Mouse (Mus musculus) lung, postnatal 0 days (tissue): ENCODE results near the gene Dgkd. TPM values are rescaled to one million over a fixed set of nuclear protein-coding genes. Genes with fewer than 3 reads are reported as not detected.

Experiments used
- ATAC-seq: fragments of 200-750 bp; cut with Nextera tagmentation; 2 replicates; pipeline ENCODE4 v1.8.0; 2017; ENCODE audit warnings: moderate library complexity
- DNase-seq: peaks from one replicate; pipeline ENCODE4 v3.0.0-alpha.2; 2016; ENCODE audit warnings: low spot score
- H3K27ac ChIP-seq: fragments of 300-500 bp; sonication (generic); 2 replicates; pipeline ENCODE4 v1.5.1; 2014; ENCODE audit warnings: antibody characterized with exemption, mild to moderate bottlenecking, low read length, mixed read lengths
- H3K27me3 ChIP-seq: fragments of 300-500 bp; sonication (generic); replicated peaks from 2 replicates; pipeline ENCODE4 v1.6.1; 2014; ENCODE audit warnings: low read length, mixed read lengths; ENCODE audit not compliant: insufficient read depth
- H3K36me3 ChIP-seq: fragments of 300-500 bp; sonication (generic); 2 replicates; pipeline ENCODE4 v1.6.1; 2014; ENCODE audit warnings: low read length, mixed read lengths; ENCODE audit not compliant: insufficient read depth
- H3K4me1 ChIP-seq: fragments of 300-500 bp; sonication (generic); 2 replicates; pipeline ENCODE4 v1.6.1; 2014; ENCODE audit warnings: antibody characterized with exemption, low read depth, low read length, mixed read lengths; ENCODE audit not compliant: insufficient read depth
- H3K4me2 ChIP-seq: fragments of 300-500 bp; sonication (generic); replicated peaks from 2 replicates; pipeline ENCODE4 v1.6.1; 2014; ENCODE audit warnings: low read depth, mild to moderate bottlenecking, low read length, moderate library complexity, mixed read lengths
- H3K4me3 ChIP-seq: fragments of 300-500 bp; sonication (generic); 2 replicates; pipeline ENCODE4 v1.5.1; 2014; ENCODE audit warnings: low read depth, low read length
- H3K9ac ChIP-seq: fragments of 300-500 bp; sonication (generic); replicated peaks from 2 replicates; pipeline ENCODE4 v1.6.1; 2014; ENCODE audit warnings: low read depth, mild to moderate bottlenecking
- H3K9me3 ChIP-seq: fragments of 300-500 bp; sonication (generic); 2 replicates; pipeline ENCODE4 v1.6.1; 2016; ENCODE audit warnings: low read length, mixed read lengths
- CTCF ChIP-seq: IDR thresholded peaks from 2 replicates; pipeline ENCODE4 v1.5.1; 2016; ENCODE audit warnings: antibody characterized with exemption, mild to moderate bottlenecking
- EP300 ChIP-seq: IDR thresholded peaks from 2 replicates; pipeline ENCODE4 v1.6.1; 2016; ENCODE audit warnings: antibody characterized with exemption, mild to moderate bottlenecking, control low read depth
- WGBS: fragments of 180-500 bp; shearing (Covaris S2); extraction: QIAGEN DNeasy Blood & Tissue Kit; methylation state at CpG from one replicate; pipeline ENCODE4 v1.1.7; 2014; 5-methylcytosine and 5-hydroxymethylcytosine counted together
- polyA plus RNA-seq: library from polyadenylated mRNA; unstranded; fragments of >200 nt; fragmentation: Nextera tagmentation; extraction: Ambion mirVana; gene quantifications from 2 replicates; pipeline ENCODE4 v1.2.1, GENCODE M21; 2015

Dgkd gene
- polyA plus RNA-seq, 1 experiment from 2014 or later = 24.3 TPM

DNA sequence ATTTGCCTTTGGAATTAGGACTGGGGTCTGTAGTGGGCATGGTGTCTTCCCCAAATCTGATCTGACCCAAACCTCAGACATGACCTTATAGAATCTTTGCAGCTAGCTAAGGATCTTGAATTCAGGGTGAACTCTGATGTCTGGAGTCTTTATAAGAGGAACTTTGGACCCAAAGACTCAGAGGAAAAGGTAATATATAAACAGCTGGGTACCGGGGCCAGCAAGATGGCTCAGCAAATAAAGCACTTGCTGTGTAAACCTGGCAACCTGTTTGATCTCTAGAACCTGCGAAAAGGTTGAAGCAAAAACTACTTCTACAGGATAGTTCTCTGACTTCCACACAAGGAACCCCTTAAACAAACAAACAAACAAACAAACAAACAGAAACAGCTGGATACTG is 5.4 kb downstream of the Dgkd start:
- Histone ChIP-seq H3K9ac (no peak overlapping the region), H3K4me3 (no peak overlapping the region), H3K27me3 (no peaks in the 10 kb centered on the region), H3K36me3 (no peaks in the 10 kb centered on the region), H3K9me3 (no peaks in the 10 kb centered on the region), H3K4me2 (no peak overlapping the region), H3K4me1 (peaks cover 16% of the 10 kb centered on the region; the same call in 1 of the 2 replicates), H3K27ac (no peak overlapping the region)
- TF ChIP-seq EP300 (no peak), CTCF (no peak)
- 57% methylated on average over 2 of the region's 2 CpGs for WGBS
- no peak for ATAC-seq
- no peak for DNase-seq

DNA sequence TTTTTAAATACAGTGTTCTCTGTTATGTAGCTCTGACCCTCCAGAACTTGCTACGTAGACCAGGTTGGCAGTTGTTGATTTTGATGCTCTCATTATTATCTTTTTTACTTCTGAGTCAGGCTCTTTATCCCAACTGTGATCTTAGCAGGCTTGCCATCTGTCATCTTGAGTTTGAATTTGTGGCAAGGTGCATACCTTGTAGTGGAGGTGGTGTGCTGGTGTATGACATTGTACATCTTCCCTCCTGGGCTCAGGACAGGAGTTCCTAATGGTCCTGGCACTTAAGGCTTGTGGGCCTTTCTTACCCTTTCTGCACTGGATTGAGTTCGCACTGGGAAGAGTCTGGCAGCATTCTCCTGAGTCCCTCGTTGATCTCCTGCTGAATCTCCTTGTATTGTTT is 10.5 kb downstream of the Dgkd start:
- no peak overlapping the region for H3K9ac ChIP-seq
- DNase-seq = no peak
- H3K27me3 ChIP-seq = no peaks in the 10 kb centered on the region
- WGBS = 75% methylated on average over 3 of the region's 3 CpGs
- H3K9me3 ChIP-seq = no peaks in the 10 kb centered on the region
- H3K4me3 ChIP-seq = no peak overlapping the region
- H3K36me3 ChIP-seq = no peaks in the 10 kb centered on the region
- TF ChIP-seq CTCF = no peak
- TF ChIP-seq EP300 = no peak
- no peak for ATAC-seq
- no peak overlapping the region for H3K27ac ChIP-seq
- no peak overlapping the region for H3K4me2 ChIP-seq
- H3K4me1 ChIP-seq = peaks cover 3% of the 10 kb centered on the region; the same call in 1 of the 2 replicates

DNA sequence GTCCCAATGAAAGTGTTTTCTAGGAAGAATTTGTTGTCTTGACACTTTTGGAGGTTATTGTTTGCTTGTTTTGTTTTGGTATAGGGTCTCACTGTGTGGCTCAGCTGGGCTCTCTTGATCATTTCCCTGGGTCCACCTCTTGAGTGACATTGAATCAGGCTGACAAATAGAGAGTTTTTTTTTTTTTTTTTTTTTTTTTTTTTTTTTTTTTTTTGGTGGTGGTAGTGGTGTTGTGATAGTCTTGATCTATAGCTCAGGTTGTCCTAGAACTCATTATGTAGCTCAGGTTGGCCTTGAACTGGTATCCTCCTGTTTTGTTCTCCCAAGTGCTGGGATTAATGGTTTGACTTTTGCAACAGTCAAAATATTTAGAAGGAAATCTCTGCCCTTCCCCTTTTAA is 11.8 kb downstream of the Dgkd start:
- Histone ChIP-seq H3K4me3 (no peak overlapping the region), H3K4me2 (no peak overlapping the region), H3K27ac (no peak overlapping the region), H3K9ac (no peak overlapping the region), H3K9me3 (no peaks in the 10 kb centered on the region), H3K27me3 (no peaks in the 10 kb centered on the region), H3K36me3 (no peaks in the 10 kb centered on the region), H3K4me1 (peaks cover 3% of the 10 kb centered on the region; the same call in 1 of the 2 replicates)
- no peak for DNase-seq
- TF ChIP-seq CTCF (no peak), EP300 (no peak)
- ATAC-seq = no peak

DNA sequence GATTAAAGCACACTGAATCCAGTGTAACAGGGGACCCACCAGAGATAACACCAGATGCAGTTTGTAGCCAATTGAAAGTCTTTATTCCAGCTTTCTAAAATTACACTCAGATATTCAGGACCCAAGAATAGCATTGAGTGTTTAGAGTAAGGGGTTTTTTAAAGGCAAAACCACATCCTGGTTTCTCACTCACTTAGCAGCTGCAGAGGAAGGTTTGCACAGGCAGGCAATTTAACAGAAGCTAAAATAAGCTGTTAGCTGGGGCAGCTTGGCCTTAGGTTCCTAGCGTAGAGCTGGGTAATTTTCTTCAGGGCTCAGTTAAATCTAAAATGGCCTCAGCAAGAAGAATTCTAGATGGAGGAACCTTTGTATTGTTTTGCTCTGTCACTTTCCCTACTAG is 13.6 kb downstream of the Dgkd start:
- no peak for ATAC-seq
- Histone ChIP-seq H3K9ac (no peak overlapping the region), H3K9me3 (no peaks in the 10 kb centered on the region), H3K4me1 (no peaks in the 10 kb centered on the region; the same call in 1 of the 2 replicates), H3K4me3 (no peak overlapping the region), H3K27me3 (no peaks in the 10 kb centered on the region), H3K4me2 (no peak overlapping the region), H3K27ac (no peak overlapping the region), H3K36me3 (no peaks in the 10 kb centered on the region)
- no peak for TF ChIP-seq EP300
- TF ChIP-seq CTCF = no peak
- no peak for DNase-seq
- 72% methylated on average over 1 of the region's 1 CpGs for WGBS

DNA sequence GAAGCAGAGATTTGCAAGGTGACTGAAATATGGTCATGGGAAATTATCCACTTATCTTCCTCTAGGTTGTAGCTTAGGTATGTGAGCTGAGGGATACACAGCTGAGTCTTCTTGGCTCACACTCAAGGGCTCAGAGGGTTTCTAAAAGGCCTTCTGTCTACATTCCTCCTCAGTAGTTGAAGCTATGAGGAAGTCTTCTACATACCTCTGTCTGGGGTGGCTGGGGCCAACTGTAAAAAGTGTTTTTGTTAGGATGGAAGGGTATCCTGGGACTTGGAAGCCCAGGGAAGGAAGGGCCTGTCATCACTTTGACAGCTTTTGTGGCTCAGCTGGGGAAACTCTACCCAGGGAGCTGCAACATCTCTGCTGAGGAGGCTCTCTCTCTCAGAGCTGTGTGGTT is 18.5 kb downstream of the Dgkd start:
- Histone ChIP-seq H3K4me1 (peaks cover 10% of the 10 kb centered on the region; the same call in 1 of the 2 replicates), H3K27me3 (no peaks in the 10 kb centered on the region), H3K9ac (no peak overlapping the region), H3K27ac (peak overlapping the region; percentile 39; the same call in 1 of the 2 replicates), H3K4me2 (no peak overlapping the region), H3K36me3 (no peaks in the 10 kb centered on the region), H3K9me3 (no peaks in the 10 kb centered on the region), H3K4me3 (no peak overlapping the region)
- TF ChIP-seq EP300 (no peak), CTCF (no peak)
- DNase-seq (peak; percentile 39), ATAC-seq (peak; percentile 77)

DNA sequence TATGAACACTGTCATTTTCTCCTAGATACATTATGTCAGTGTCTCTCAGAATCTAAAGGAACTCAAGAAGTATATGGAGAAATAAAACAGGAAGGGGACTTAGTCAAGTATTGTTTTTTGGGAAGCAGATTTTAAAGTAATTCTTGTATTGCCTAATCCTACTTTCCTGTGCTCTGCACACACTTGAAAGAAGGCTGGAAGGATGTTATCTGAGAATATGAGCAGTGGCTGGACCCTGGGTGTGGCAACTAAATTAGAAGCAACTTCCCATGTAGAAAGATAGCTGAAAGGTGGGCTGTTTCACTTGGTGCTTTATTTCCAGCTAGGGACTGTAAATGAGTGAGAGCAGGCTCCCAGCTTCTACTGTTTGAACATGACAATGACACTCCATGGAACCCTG is 20.0 kb downstream of the Dgkd start:
- H3K4me3 ChIP-seq = no peak overlapping the region
- H3K27ac ChIP-seq = no peak overlapping the region
- no peak overlapping the region for H3K9ac ChIP-seq
- no peaks in the 10 kb centered on the region for H3K27me3 ChIP-seq
- no peak overlapping the region for H3K4me2 ChIP-seq
- DNase-seq = peak; percentile 63
- ATAC-seq = peak; percentile 23; the same call in 1 of the 2 replicates
- peaks cover 13% of the 10 kb centered on the region; the same call in 1 of the 2 replicates for H3K4me1 ChIP-seq
- H3K36me3 ChIP-seq = no peaks in the 10 kb centered on the region
- H3K9me3 ChIP-seq = no peaks in the 10 kb centered on the region
- no peak for TF ChIP-seq CTCF
- TF ChIP-seq EP300 = no peak

DNA sequence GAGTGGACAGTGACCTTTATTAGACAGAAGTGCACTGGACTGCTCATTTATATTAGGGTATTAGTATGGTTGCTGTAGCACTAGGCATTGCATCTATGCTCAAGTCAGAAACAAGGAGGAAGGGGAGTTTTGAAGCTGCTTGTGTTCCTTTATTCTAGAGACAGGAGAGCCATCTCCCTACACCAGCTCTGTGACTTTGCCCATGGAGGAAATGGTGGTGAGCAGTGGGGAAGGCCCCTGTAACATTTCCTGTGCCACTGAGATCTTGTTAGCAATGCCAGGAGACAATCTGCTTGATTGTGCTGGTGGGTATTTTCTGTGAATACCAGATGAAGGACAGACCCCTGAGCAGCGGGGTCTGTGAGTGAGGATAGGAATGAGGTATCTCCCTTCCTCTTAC is 23.0 kb downstream of the Dgkd start:
- Histone ChIP-seq H3K4me2 (no peak overlapping the region), H3K36me3 (no peaks in the 10 kb centered on the region), H3K9me3 (no peaks in the 10 kb centered on the region), H3K27me3 (no peaks in the 10 kb centered on the region), H3K4me3 (no peak overlapping the region), H3K27ac (no peak overlapping the region), H3K4me1 (peaks cover 31% of the 10 kb centered on the region; the same call in 1 of the 2 replicates), H3K9ac (no peak overlapping the region)
- 93% methylated on average over 1 of the region's 1 CpGs for WGBS
- ATAC-seq (no peak), DNase-seq (no peak)
- TF ChIP-seq EP300 (no peak), CTCF (no peak)
